Comparison of ENCODE assay signal across 14 mouse cellular contexts in genomic region chr3:137625054-137625453, GRCm38 (mm10). TPM values are rescaled to one million over a fixed set of nuclear protein-coding genes. Genes with fewer than 3 reads are reported as not detected.
A peak's percentile ranks its signal among the peaks of the same experiment; 100 is the strongest.
DNase-seq lines count a peak whose midpoint lies in the region; ATAC-seq and TF ChIP-seq lines count a peak whose summit lies in the region.
"Had no signal": no experiment of that assay in that cellular context is flagged by ENCODE, and none has a peak within 500 bp of the region (broad histone marks: within the 10 kb centered on the region; RNA-seq: fewer than 3 reads in every experiment).

No protein-coding gene starts in this region.

- H3K9me3 ChIP-seq in embryonic facial prominence, embryonic 12.5 days = no peaks in the 10 kb centered on the region
- H3K9me3 ChIP-seq in embryonic facial prominence, embryonic 10.5 days = no peaks in the 10 kb centered on the region
- no peaks in the 10 kb centered on the region for H3K9me3 ChIP-seq in limb, embryonic 13.5 days
- no peaks in the 10 kb centered on the region for H3K9me3 ChIP-seq in midbrain, embryonic 14.5 days (ENCODE audit: control insufficient read depth, low read length)
- H3K9me3 ChIP-seq in forebrain, embryonic 10.5 days = no peaks in the 10 kb centered on the region
- H3K9me3 ChIP-seq: liver, embryonic 12.5 days had no signal

- 77% methylated on average over 5 of the region's 5 CpGs for WGBS in embryonic facial prominence, embryonic 12.5 days
- 81% methylated on average over 5 of the region's 5 CpGs for WGBS in embryonic facial prominence, embryonic 10.5 days
- WGBS in limb, embryonic 13.5 days = 63% methylated on average over 5 of the region's 5 CpGs
- 72% methylated on average over 5 of the region's 5 CpGs for WGBS in midbrain, embryonic 14.5 days
- 89% methylated on average over 5 of the region's 5 CpGs for WGBS in forebrain, embryonic 10.5 days

- H3K9ac ChIP-seq in embryonic facial prominence, embryonic 12.5 days = no peak overlapping the region
- no peak overlapping the region for H3K9ac ChIP-seq in limb, embryonic 13.5 days
- H3K9ac ChIP-seq in midbrain, embryonic 14.5 days (replicated peaks; ENCODE audit: low read length) = no peak overlapping the region
- H3K9ac ChIP-seq: liver, embryonic 12.5 days had no signal

- no peak for TF ChIP-seq CTCF in layer of hippocampus, adult 2 months (conservative IDR thresholded peaks at IDR 0.05)
- TF ChIP-seq CTCF in embryonic fibroblast, embryonic 13.5 days (IDR thresholded peaks at IDR 0.05; ENCODE audit: borderline replicate concordance, insufficient read depth, low read length) = no peak

- no peak overlapping the region for H3K4me3 ChIP-seq in embryonic facial prominence, embryonic 12.5 days
- H3K4me3 ChIP-seq in embryonic facial prominence, embryonic 10.5 days = no peak overlapping the region
- peak overlapping the region; percentile 70 for H3K4me3 ChIP-seq in layer of hippocampus, adult 2 months
- H3K4me3 ChIP-seq in embryonic fibroblast, embryonic 13.5 days (ENCODE audit: insufficient read depth, low read length) = peak overlapping the region; percentile 21; the same call in 1 of the 2 replicates
- H3K4me3 ChIP-seq in limb, embryonic 13.5 days = no peak overlapping the region
- no peak overlapping the region for H3K4me3 ChIP-seq in midbrain, embryonic 14.5 days (replicated peaks; ENCODE audit: low read depth, low read length)
- no peak overlapping the region for H3K4me3 ChIP-seq in forebrain, embryonic 10.5 days
- H3K4me3 ChIP-seq: liver, embryonic 12.5 days had no signal

- ATAC-seq in embryonic facial prominence, embryonic 12.5 days (ENCODE audit: insufficient number of reproducible peaks, insufficient read depth, low FRiP score, low TSS enrichment) = no peak
- ATAC-seq in limb, embryonic 13.5 days (ENCODE audit: low FRiP score, low read depth) = no peak
- ATAC-seq in midbrain, embryonic 14.5 days (ENCODE audit: low FRiP score, low TSS enrichment) = no peak
- ATAC-seq: liver, embryonic 12.5 days had no signal

- H3K36me3 ChIP-seq in embryonic facial prominence, embryonic 12.5 days = 0 out of 2 replicates have a peak, but pooled peaks cover 4% of the 10 kb centered on the region
- H3K36me3 ChIP-seq in embryonic facial prominence, embryonic 10.5 days (replicated peaks) = no peaks in the 10 kb centered on the region; the same call in 1 of the 2 replicates
- no peaks in the 10 kb centered on the region for H3K36me3 ChIP-seq in limb, embryonic 13.5 days
- no peaks in the 10 kb centered on the region for H3K36me3 ChIP-seq in midbrain, embryonic 14.5 days (ENCODE audit: control insufficient read depth, insufficient read depth, low read length)
- H3K36me3 ChIP-seq in forebrain, embryonic 10.5 days (replicated peaks) = no peaks in the 10 kb centered on the region
- H3K36me3 ChIP-seq: liver, embryonic 12.5 days had no signal

- no peak for TF ChIP-seq POLR2A in embryonic fibroblast, embryonic 13.5 days (IDR thresholded peaks at IDR 0.05; ENCODE audit: low read depth, low read length)

- H3K4me1 ChIP-seq in embryonic facial prominence, embryonic 12.5 days = 0 out of 2 replicates have a peak, but pooled peaks cover 6% of the 10 kb centered on the region
- H3K4me1 ChIP-seq in embryonic facial prominence, embryonic 10.5 days = peaks cover 17% of the 10 kb centered on the region
- H3K4me1 ChIP-seq in embryonic fibroblast, embryonic 13.5 days (ENCODE audit: control insufficient read depth, insufficient read depth, low read length) = no peaks in the 10 kb centered on the region
- H3K4me1 ChIP-seq in limb, embryonic 13.5 days = peaks cover 11% of the 10 kb centered on the region
- peaks cover 11% of the 10 kb centered on the region; the same call in 1 of the 2 replicates for H3K4me1 ChIP-seq in midbrain, embryonic 14.5 days (ENCODE audit: control insufficient read depth, insufficient read depth, low read length)
- peaks cover 27% of the 10 kb centered on the region for H3K4me1 ChIP-seq in forebrain, embryonic 10.5 days
- H3K4me1 ChIP-seq: liver, embryonic 12.5 days had no signal

- H3K4me2 ChIP-seq in embryonic facial prominence, embryonic 12.5 days (replicated peaks) = 0 out of 2 replicates have a peak overlapping the region, but pooled peaks have one; percentile 5
- peak overlapping the region; percentile 23; the same call in 1 of the 2 replicates for H3K4me2 ChIP-seq in limb, embryonic 13.5 days (replicated peaks)
- H3K4me2 ChIP-seq in midbrain, embryonic 14.5 days (ENCODE audit: low read length) = no peak overlapping the region

- 0 out of 2 replicates have a peak, but pooled peaks cover 11% of the 10 kb centered on the region for H3K27me3 ChIP-seq in embryonic facial prominence, embryonic 12.5 days
- peaks cover 46% of the 10 kb centered on the region for H3K27me3 ChIP-seq in embryonic facial prominence, embryonic 10.5 days (replicated peaks; ENCODE audit: low read depth, poor library complexity, severe bottlenecking)
- peaks cover 24% of the 10 kb centered on the region for H3K27me3 ChIP-seq in limb, embryonic 13.5 days
- peaks cover 6% of the 10 kb centered on the region; the same call in 1 of the 2 replicates for H3K27me3 ChIP-seq in midbrain, embryonic 14.5 days (ENCODE audit: control insufficient read depth, insufficient read depth, low read length)
- H3K27me3 ChIP-seq in forebrain, embryonic 10.5 days (ENCODE audit: poor library complexity, severe bottlenecking) = peaks cover 45% of the 10 kb centered on the region

- H3K27ac ChIP-seq in embryonic facial prominence, embryonic 12.5 days = no peak overlapping the region
- no peak overlapping the region for H3K27ac ChIP-seq in embryonic facial prominence, embryonic 10.5 days (replicated peaks)
- H3K27ac ChIP-seq in layer of hippocampus, adult 2 months = peak overlapping the region; percentile 51; the same call in 1 of the 2 replicates
- H3K27ac ChIP-seq in embryonic fibroblast, embryonic 13.5 days (ENCODE audit: insufficient read depth, low read length) = no peak overlapping the region
- no peak overlapping the region for H3K27ac ChIP-seq in limb, embryonic 13.5 days
- H3K27ac ChIP-seq in midbrain, embryonic 14.5 days (replicated peaks; ENCODE audit: low read depth, low read length) = no peak overlapping the region
- no peak overlapping the region for H3K27ac ChIP-seq in forebrain, embryonic 10.5 days
- H3K27ac ChIP-seq: liver, embryonic 12.5 days had no signal

- DNase-seq in embryonic facial prominence, embryonic 10.5 days (ENCODE audit: low spot score) = no peak
- DNase-seq in layer of hippocampus, adult 2 months (ENCODE audit: low spot score in 2 of 2) = no peak
- no peak for DNase-seq in layer of hippocampus, adult 9-10 months (ENCODE audit: low spot score)
- DNase-seq in midbrain, embryonic 14.5 days = no peak
- DNase-seq in forebrain, embryonic 10.5 days (ENCODE audit: extremely low spot score, low spot score) = no peak
- DNase-seq: adrenal gland, adult 2 months; layer of hippocampus, postnatal 36 days; thymus, postnatal 36 days had no signal

RNA-seq across cellular contexts. Expression of gene Ddit4l, which starts 3.6 kb away (rescaled TPM):
- polyA plus RNA-seq in embryonic facial prominence, embryonic 12.5 days (2016; fragmentation: Nextera tagmentation; extraction: Ambion mirVana) = 34.4 and 40.3 TPM in 2 replicates
- 6.7 and 11.2 TPM in 2 replicates for polyA plus RNA-seq in embryonic facial prominence, embryonic 10.5 days (2016; fragmentation: Nextera tagmentation; extraction: Ambion mirVana)
- 1 to 10 TPM; 8.7 to 8.9 TPM for total RNA-seq in layer of hippocampus, adult 2 months (2021)
- polyA plus RNA-seq in embryonic fibroblast, embryonic 13.5 days (2011; ENCODE audit: insufficient read length, low read depth, missing spikeins) = 27.7 and 31.1 TPM in 2 replicates
- 20.1 and 21.4 TPM in 2 replicates for polyA plus RNA-seq in limb, embryonic 13.5 days (2015; fragmentation: Nextera tagmentation; extraction: Ambion mirVana)
- 3.2 and 6.5 TPM in 2 replicates for polyA plus RNA-seq in midbrain, embryonic 14.5 days (2014; fragmentation: Nextera tagmentation; extraction: Ambion mirVana)
- polyA plus RNA-seq in forebrain, embryonic 10.5 days (2016; fragmentation: Nextera tagmentation; extraction: Ambion mirVana) = 9.7 and 10.2 TPM in 2 replicates

RNA-seq across cellular contexts. Expression of gene Gm21962, which starts 46.3 kb away (rescaled TPM):
- not detected in 2 replicates for polyA plus RNA-seq in embryonic facial prominence, embryonic 12.5 days (2016; fragmentation: Nextera tagmentation; extraction: Ambion mirVana)
- polyA plus RNA-seq in embryonic facial prominence, embryonic 10.5 days (2016; fragmentation: Nextera tagmentation; extraction: Ambion mirVana) = not detected in 2 replicates
- total RNA-seq in layer of hippocampus, adult 2 months (2021) = not detected
- not detected in 2 replicates for polyA plus RNA-seq in embryonic fibroblast, embryonic 13.5 days (2011; ENCODE audit: insufficient read length, low read depth, missing spikeins)
- polyA plus RNA-seq in limb, embryonic 13.5 days (2015; fragmentation: Nextera tagmentation; extraction: Ambion mirVana) = not detected in 2 replicates
- polyA plus RNA-seq in midbrain, embryonic 14.5 days (2014; fragmentation: Nextera tagmentation; extraction: Ambion mirVana) = not detected in 2 replicates
- polyA plus RNA-seq in forebrain, embryonic 10.5 days (2016; fragmentation: Nextera tagmentation; extraction: Ambion mirVana) = not detected in 2 replicates
- total RNA-seq: adrenal gland, adult 2 months; gastrocnemius, postnatal 36 days; layer of hippocampus, postnatal 36 days; midbrain, postnatal 0 days had no signal
- polyA plus RNA-seq: adrenal gland, adult 2 months; liver, embryonic 12.5 days; midbrain, postnatal 0 days had no signal

Comparison
In these comparisons a context has a peak if more than half of its experiments do, and no peak if none do; other contexts are left out.
1. H3K4me3 ChIP-seq: peak in layer of hippocampus, adult 2 months (single experiment) and embryonic fibroblast, embryonic 13.5 days (single experiment); none in embryonic facial prominence, embryonic 12.5 days (single experiment), embryonic facial prominence, embryonic 10.5 days (single experiment), limb, embryonic 13.5 days (single experiment), midbrain, embryonic 14.5 days (single experiment) and forebrain, embryonic 10.5 days (single experiment).